Mouse (Mus musculus) testis, adult 2 months (tissue): Measurements from ENCODE around the gene Galnt17.

Source experiments
- CTCF ChIP-seq: fragments of 200-500 bp; IDR thresholded peaks from 2 replicates; pipeline ENCODE4 v1.5.1; 2012; ENCODE audit warnings: low read depth, mild to moderate bottlenecking, inconsistent platforms, low read length, moderate library complexity; ENCODE audit not compliant: control insufficient read depth, insufficient read depth, insufficient replicate concordance
- POLR2A ChIP-seq: fragments of 200-500 bp; IDR thresholded peaks from 2 replicates; pipeline ENCODE4 v1.6.1; 2012; ENCODE audit warnings: low read depth, mild to moderate bottlenecking, inconsistent platforms, low read length, moderate library complexity; ENCODE audit not compliant: control insufficient read depth

GRCm38 (mm10) chr5:131013101-131013500, 295.2 kb downstream of the Galnt17 start:
- TF ChIP-seq CTCF = no peak
- TF ChIP-seq POLR2A = no peak
